Comparison of ENCODE assay signal across 23 mouse cellular contexts in genomic region chr1:106633207-106633606, GRCm38 (mm10).
DNase-seq lines count a peak whose midpoint lies in the region; ATAC-seq and TF ChIP-seq lines count a peak whose summit lies in the region.
"Had no signal": no experiment of that assay in that cellular context is flagged by ENCODE, and none has a peak within 500 bp of the region (broad histone marks: within the 10 kb centered on the region; RNA-seq: fewer than 3 reads in every experiment).

No protein-coding gene starts in this region.

- DNase-seq in kidney, adult 2 months, result no peak
- no peak for DNase-seq in kidney, adult 11 months
- DNase-seq in heart, embryonic 10.5 days (ENCODE audit: low spot score), result no peak
- DNase-seq in kidney, adult 18-20 months, result no peak
- no peak for DNase-seq in natural killer cell, adult 2 months (ENCODE audit: low spot score in 2 of 2)
- DNase-seq: adrenal gland, adult 2 months; cerebellum, adult 9-10 months; cerebellum, postnatal 36 days; gastrocnemius, postnatal 25 days; layer of hippocampus, adult 9-11 months; liver; lung, adult 2 months; lung, postnatal 10 days; thymus, postnatal 4 days had no signal

- no peaks in the 10 kb centered on the region for H3K9me3 ChIP-seq in heart, embryonic 10.5 days
- H3K9me3 ChIP-seq in heart, embryonic 15.5 days (replicated peaks), result no peaks in the 10 kb centered on the region
- H3K9me3 ChIP-seq: forebrain, embryonic 13.5 days; hindbrain, embryonic 13.5 days; midbrain, embryonic 13.5 days had no signal

- H3K9ac ChIP-seq in heart, embryonic 15.5 days, result no peak overlapping the region
- H3K9ac ChIP-seq: forebrain, embryonic 13.5 days; hindbrain, embryonic 13.5 days; liver, embryonic 14.5 days; midbrain, embryonic 13.5 days had no signal

- WGBS in kidney, adult 2 months, result 66% methylated on average over 3 of the region's 3 CpGs
- WGBS in heart, embryonic 10.5 days, result 14% methylated on average over 3 of the region's 3 CpGs
- WGBS in heart, embryonic 15.5 days, result 16% methylated on average over 3 of the region's 3 CpGs

- TF ChIP-seq POLR2A in kidney, adult 2 months (IDR thresholded peaks at IDR 0.05; ENCODE audit: low read depth, low read length), result no peak

- no peaks in the 10 kb centered on the region for H3K27me3 ChIP-seq in kidney, adult 2 months (replicated peaks; ENCODE audit: control insufficient read depth, insufficient read depth, low read length)
- no peaks in the 10 kb centered on the region for H3K27me3 ChIP-seq in heart, embryonic 10.5 days (ENCODE audit: insufficient read depth, poor library complexity, severe bottlenecking)
- no peaks in the 10 kb centered on the region for H3K27me3 ChIP-seq in heart, embryonic 15.5 days
- H3K27me3 ChIP-seq: forebrain, embryonic 13.5 days; hindbrain, embryonic 13.5 days; midbrain, embryonic 13.5 days had no signal

- peak; percentile 67 for ATAC-seq in heart, embryonic 15.5 days (replicated peaks; ENCODE audit: insufficient number of reproducible peaks, insufficient read depth, low FRiP score, low read depth)
- peak; percentile 30 for ATAC-seq in inflammation-experienced regulatory T-cells, adult 6 months
- ATAC-seq: activated CD4-positive, CD25-positive, alpha-beta regulatory T cell, adult 4 months; forebrain, embryonic 13.5 days; intestine, postnatal 0 days; midbrain, embryonic 13.5 days had no signal

- no peak overlapping the region for H3K4me3 ChIP-seq in kidney, adult 2 months (ENCODE audit: insufficient read depth, low read depth, low read length)
- H3K4me3 ChIP-seq in heart, embryonic 10.5 days, result no peak overlapping the region
- no peak overlapping the region for H3K4me3 ChIP-seq in heart, embryonic 15.5 days
- H3K4me3 ChIP-seq: forebrain, embryonic 13.5 days; hindbrain, embryonic 13.5 days; midbrain, embryonic 13.5 days had no signal

- H3K36me3 ChIP-seq in kidney, adult 2 months (ENCODE audit: control insufficient read depth, insufficient read depth, low read length), result no peaks in the 10 kb centered on the region
- no peaks in the 10 kb centered on the region for H3K36me3 ChIP-seq in heart, embryonic 10.5 days
- no peaks in the 10 kb centered on the region for H3K36me3 ChIP-seq in heart, embryonic 15.5 days
- H3K36me3 ChIP-seq: hindbrain, embryonic 13.5 days; midbrain, embryonic 13.5 days had no signal

- 0 out of 2 replicates have a peak overlapping the region, but pooled peaks have one; percentile 28 for H3K27ac ChIP-seq in kidney, adult 2 months (ENCODE audit: insufficient read depth, low read depth, low read length)
- H3K27ac ChIP-seq in heart, embryonic 10.5 days, result peak overlapping the region; percentile 56; the same call in 1 of the 2 replicates
- peak overlapping the region; percentile 69 for H3K27ac ChIP-seq in heart, embryonic 15.5 days
- H3K27ac ChIP-seq: forebrain, embryonic 13.5 days; hindbrain, embryonic 13.5 days; liver, embryonic 14.5 days; macrophage; midbrain, embryonic 13.5 days had no signal

- H3K4me1 ChIP-seq in kidney, adult 2 months (ENCODE audit: control insufficient read depth, insufficient read depth, low read length), result peaks cover 22% of the 10 kb centered on the region
- H3K4me1 ChIP-seq in heart, embryonic 10.5 days, result peaks cover 50% of the 10 kb centered on the region
- peaks cover 46% of the 10 kb centered on the region for H3K4me1 ChIP-seq in heart, embryonic 15.5 days (replicated peaks)

- H3K4me2 ChIP-seq in heart, embryonic 15.5 days, result no peak overlapping the region
- H3K4me2 ChIP-seq: forebrain, embryonic 13.5 days; hindbrain, embryonic 13.5 days; midbrain, embryonic 13.5 days had no signal

- no peak for TF ChIP-seq CTCF in kidney, adult 2 months (conservative IDR thresholded peaks at IDR 0.05; ENCODE audit: insufficient read depth, insufficient read length, low read depth, low read length)
